ENCODE assay signal across 8 mouse cellular contexts in the genomic region with DNA sequence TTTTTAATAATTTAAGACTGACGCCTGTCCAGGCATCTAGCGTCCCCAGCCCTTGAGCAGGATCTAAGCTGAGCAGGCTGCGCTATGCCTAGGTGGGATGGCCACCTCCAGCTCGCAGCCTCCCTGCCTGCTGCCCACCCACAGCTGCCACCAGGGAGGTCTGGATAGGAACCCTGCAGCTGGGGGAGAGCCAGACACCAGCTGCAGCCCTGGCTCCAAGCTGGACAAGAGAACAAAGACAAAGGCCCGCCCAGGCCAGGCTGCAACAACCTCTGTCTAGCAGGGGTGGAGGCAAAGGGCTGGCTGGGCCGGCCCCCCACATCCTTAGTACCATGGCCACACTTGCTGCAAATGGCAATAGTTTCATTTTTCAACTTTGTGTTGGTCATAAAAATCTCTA. TPM values are rescaled to one million over a fixed set of nuclear protein-coding genes. Genes with fewer than 3 reads are reported as not detected.
DNase-seq lines count a peak whose midpoint lies in the region; ATAC-seq lines count a peak whose summit lies in the region.

No protein-coding gene starts in this region.

- H3K9ac ChIP-seq in liver, embryonic 11.5 days (ENCODE audit: low read depth, low read length): no peak overlapping the region
- H3K9ac ChIP-seq in embryonic facial prominence, embryonic 12.5 days: no peak overlapping the region
- peak overlapping the region; percentile 49 for H3K9ac ChIP-seq in hindbrain, embryonic 11.5 days (ENCODE audit: low read depth, low read length)

- H3K4me2 ChIP-seq in liver, embryonic 11.5 days: no peak overlapping the region
- 0 out of 2 replicates have a peak overlapping the region, but pooled peaks have one; percentile 0 for H3K4me2 ChIP-seq in embryonic facial prominence, embryonic 12.5 days (replicated peaks)
- no peak overlapping the region for H3K4me2 ChIP-seq in hindbrain, embryonic 11.5 days (replicated peaks; ENCODE audit: low read depth, low read length)

- H3K4me3 ChIP-seq in liver, embryonic 11.5 days (ENCODE audit: low read depth, low read length): no peak overlapping the region
- H3K4me3 ChIP-seq in embryonic facial prominence, embryonic 12.5 days: no peak overlapping the region
- H3K4me3 ChIP-seq in hindbrain, embryonic 11.5 days (ENCODE audit: low read depth, low read length): no peak overlapping the region

- DNase-seq in liver, embryonic 11.5 days (ENCODE audit: low spot score): no peak
- DNase-seq in liver: no peak
- DNase-seq in hindbrain, embryonic 11.5 days (ENCODE audit: low spot score): peak; percentile 83
- peak; percentile 81 for DNase-seq in lung, postnatal 10 days
- DNase-seq in spleen, adult 12 weeks (ENCODE audit: low spot score): no peak
- DNase-seq in urinary bladder, postnatal 36 days (ENCODE audit: low spot score in 2 of 2): no peak

- H3K36me3 ChIP-seq in liver, embryonic 11.5 days (ENCODE audit: control insufficient read depth, insufficient read depth, low read length): peaks cover 2% of the 10 kb centered on the region; the same call in 1 of the 2 replicates
- H3K36me3 ChIP-seq in embryonic facial prominence, embryonic 12.5 days: peaks cover 4% of the 10 kb centered on the region
- H3K36me3 ChIP-seq in hindbrain, embryonic 11.5 days (ENCODE audit: control insufficient read depth, insufficient read depth, low read length): no peaks in the 10 kb centered on the region

- H3K27ac ChIP-seq in liver, embryonic 11.5 days (ENCODE audit: low read depth, low read length): no peak overlapping the region; the same call in 1 of the 2 replicates
- H3K27ac ChIP-seq in embryonic facial prominence, embryonic 12.5 days: peak overlapping the region; percentile 78
- peak overlapping the region; percentile 75 for H3K27ac ChIP-seq in hindbrain, embryonic 11.5 days (ENCODE audit: low read depth, low read length)

- H3K27me3 ChIP-seq in liver, embryonic 11.5 days (replicated peaks; ENCODE audit: control insufficient read depth, insufficient read depth, low read length): no peaks in the 10 kb centered on the region
- H3K27me3 ChIP-seq in embryonic facial prominence, embryonic 12.5 days: no peaks in the 10 kb centered on the region
- H3K27me3 ChIP-seq in hindbrain, embryonic 11.5 days (ENCODE audit: control insufficient read depth, insufficient read depth, low read length): 0 out of 2 replicates have a peak, but pooled peaks cover 3% of the 10 kb centered on the region

- peak; percentile 35; the same call in 1 of the 2 replicates for ATAC-seq in liver, embryonic 11.5 days (replicated peaks; ENCODE audit: low FRiP score)
- peak; percentile 43; the same call in 1 of the 2 replicates for ATAC-seq in embryonic facial prominence, embryonic 12.5 days (ENCODE audit: insufficient number of reproducible peaks, insufficient read depth, low FRiP score, low TSS enrichment)
- ATAC-seq in hindbrain, embryonic 11.5 days (ENCODE audit: low FRiP score): peak; percentile 72
- ATAC-seq in erythroid progenitor cell, adult 5-6 weeks (replicated peaks; ENCODE audit: low FRiP score, poor library complexity, severe bottlenecking): no peak

- H3K9me3 ChIP-seq in liver, embryonic 11.5 days (ENCODE audit: control insufficient read depth, low read length): no peaks in the 10 kb centered on the region
- H3K9me3 ChIP-seq in embryonic facial prominence, embryonic 12.5 days: no peaks in the 10 kb centered on the region
- no peaks in the 10 kb centered on the region for H3K9me3 ChIP-seq in hindbrain, embryonic 11.5 days (ENCODE audit: control insufficient read depth, low read length)

- peaks cover 24% of the 10 kb centered on the region; the same call in 1 of the 2 replicates for H3K4me1 ChIP-seq in liver, embryonic 11.5 days (replicated peaks; ENCODE audit: control insufficient read depth, insufficient read depth, low read length)
- peaks cover 69% of the 10 kb centered on the region for H3K4me1 ChIP-seq in embryonic facial prominence, embryonic 12.5 days
- H3K4me1 ChIP-seq in hindbrain, embryonic 11.5 days (replicated peaks; ENCODE audit: control insufficient read depth, insufficient read depth, low read length): peaks cover 18% of the 10 kb centered on the region

- WGBS in liver, embryonic 11.5 days: 51% methylated on average over 6 of the region's 6 CpGs
- 7% methylated on average over 6 of the region's 6 CpGs for WGBS in embryonic facial prominence, embryonic 12.5 days
- WGBS in hindbrain, embryonic 11.5 days: 6% methylated on average over 6 of the region's 6 CpGs

RNA-seq across cellular contexts. Expression of gene BC034090, which starts 31.8 kb away (rescaled TPM):
- 0.86 and 1.8 TPM in 2 replicates for polyA plus RNA-seq in liver, embryonic 11.5 days (2014; fragmentation: Nextera tagmentation; extraction: Ambion mirVana)
- polyA plus RNA-seq in embryonic facial prominence, embryonic 12.5 days (2016; fragmentation: Nextera tagmentation; extraction: Ambion mirVana): 6.8 and 6.9 TPM in 2 replicates
- polyA plus RNA-seq in hindbrain, embryonic 11.5 days (2014; fragmentation: Nextera tagmentation; extraction: Ambion mirVana): 1.7 and 2.5 TPM in 2 replicates
- total RNA-seq in erythroid progenitor cell, adult 5-6 weeks (2015; ENCODE audit: low replicate concordance): not detected in 2 replicates
- not detected in 2 replicates for total RNA-seq in erythroid progenitor cell, adult 5-6 weeks (2017; ENCODE audit: low replicate concordance)

RNA-seq across cellular contexts. Expression of gene Stx6, which starts 54.0 kb away (rescaled TPM):
- polyA plus RNA-seq in liver, embryonic 11.5 days (2014; fragmentation: Nextera tagmentation; extraction: Ambion mirVana): 36.0 and 36.9 TPM in 2 replicates
- polyA plus RNA-seq in embryonic facial prominence, embryonic 12.5 days (2016; fragmentation: Nextera tagmentation; extraction: Ambion mirVana): 109 and 113 TPM in 2 replicates
- 99.6 and 101 TPM in 2 replicates for polyA plus RNA-seq in hindbrain, embryonic 11.5 days (2014; fragmentation: Nextera tagmentation; extraction: Ambion mirVana)
- total RNA-seq in erythroid progenitor cell, adult 5-6 weeks (2015; ENCODE audit: low replicate concordance): 5.0 and 5.4 TPM in 2 replicates
- 1.8 and 3.3 TPM in 2 replicates for total RNA-seq in erythroid progenitor cell, adult 5-6 weeks (2017; ENCODE audit: low replicate concordance)

Comparison
In these comparisons a context has a peak if more than half of its experiments do, and no peak if none do; other contexts are left out.
1. DNase-seq: peak in hindbrain, embryonic 11.5 days (single experiment) and lung, postnatal 10 days (single experiment); none in liver, embryonic 11.5 days (single experiment), liver (single experiment), spleen, adult 12 weeks (single experiment) and urinary bladder, postnatal 36 days (0 of 2).